ENCODE assay signal across 8 mouse cellular contexts in genomic region chr6:67266664-67267407, GRCm38 (mm10). TPM values are rescaled to one million over a fixed set of nuclear protein-coding genes. Genes with fewer than 3 reads are reported as not detected.
DNase-seq lines count a peak whose midpoint lies in the region; ATAC-seq lines count a peak whose summit lies in the region.

No protein-coding gene starts in this region.

- H3K9ac ChIP-seq in heart, embryonic 13.5 days = peak overlapping the region; percentile 100
- peak overlapping the region; percentile 99 for H3K9ac ChIP-seq in liver, embryonic 12.5 days
- peak overlapping the region; percentile 99 for H3K9ac ChIP-seq in stomach, embryonic 15.5 days

- no peaks in the 10 kb centered on the region; the same call in 1 of the 2 replicates for H3K4me1 ChIP-seq in brown adipose tissue, adult 24 weeks (ENCODE audit: control insufficient read depth, insufficient read depth, insufficient read length, low read length)
- peaks cover 33% of the 10 kb centered on the region for H3K4me1 ChIP-seq in heart, embryonic 13.5 days
- peaks cover 42% of the 10 kb centered on the region for H3K4me1 ChIP-seq in liver, embryonic 12.5 days
- no peaks in the 10 kb centered on the region; the same call in 1 of the 2 replicates for H3K4me1 ChIP-seq in stomach, embryonic 15.5 days

- peak; percentile 99 for ATAC-seq in heart, embryonic 13.5 days (ENCODE audit: extremely low read depth, insufficient number of reproducible peaks, low FRiP score, low TSS enrichment)
- peak; percentile 98 for ATAC-seq in liver, embryonic 12.5 days
- peak; percentile 100 for ATAC-seq in stomach, embryonic 15.5 days (ENCODE audit: insufficient read depth, low FRiP score, low read depth)

- peak overlapping the region; percentile 92 for H3K27ac ChIP-seq in brown adipose tissue, adult 24 weeks (replicated peaks; ENCODE audit: low read depth, low read length)
- H3K27ac ChIP-seq in heart, embryonic 13.5 days (replicated peaks) = peak overlapping the region; percentile 93
- peak overlapping the region; percentile 91 for H3K27ac ChIP-seq in liver, embryonic 12.5 days
- H3K27ac ChIP-seq in stomach, embryonic 15.5 days = peak overlapping the region; percentile 93

- H3K36me3 ChIP-seq in heart, embryonic 13.5 days = peaks cover 6% of the 10 kb centered on the region
- H3K36me3 ChIP-seq in liver, embryonic 12.5 days = peaks cover 15% of the 10 kb centered on the region
- H3K36me3 ChIP-seq in stomach, embryonic 15.5 days = no peaks in the 10 kb centered on the region

- no peaks in the 10 kb centered on the region for H3K27me3 ChIP-seq in heart, embryonic 13.5 days (replicated peaks)
- H3K27me3 ChIP-seq in liver, embryonic 12.5 days (replicated peaks) = no peaks in the 10 kb centered on the region
- H3K27me3 ChIP-seq in stomach, embryonic 15.5 days (replicated peaks) = no peaks in the 10 kb centered on the region

- peak; percentile 99 for DNase-seq in CD4-positive, CD25-positive, alpha-beta regulatory T cell, adult 2 months (ENCODE audit: low read depth, low spot score)
- DNase-seq in fat pad, adult 2 months (ENCODE audit: extremely low read depth, low read depth, low spot score) = peak; percentile 89
- DNase-seq in kidney, postnatal 10 days = peak; percentile 97
- DNase-seq in natural killer cell, adult 2 months (ENCODE audit: low spot score in 2 of 2) = peak; percentile 94 to 97

- peak overlapping the region; percentile 84 for H3K4me2 ChIP-seq in heart, embryonic 13.5 days
- peak overlapping the region; percentile 90 for H3K4me2 ChIP-seq in liver, embryonic 12.5 days
- peak overlapping the region; percentile 78 for H3K4me2 ChIP-seq in stomach, embryonic 15.5 days

- under 1% methylated on average over 68 of the region's 68 CpGs for WGBS in heart, embryonic 13.5 days
- WGBS in liver, embryonic 12.5 days (ENCODE audit: insufficient replicate concordance) = under 1% methylated on average over 68 of the region's 68 CpGs
- WGBS in stomach, embryonic 15.5 days = under 1% methylated on average over 68 of the region's 68 CpGs

- no peaks in the 10 kb centered on the region for H3K9me3 ChIP-seq in heart, embryonic 13.5 days
- no peaks in the 10 kb centered on the region for H3K9me3 ChIP-seq in liver, embryonic 12.5 days (replicated peaks)
- no peaks in the 10 kb centered on the region for H3K9me3 ChIP-seq in stomach, embryonic 15.5 days

- peak overlapping the region; percentile 93 for H3K4me3 ChIP-seq in brown adipose tissue, adult 24 weeks (ENCODE audit: insufficient read depth, low read depth, low read length)
- peak overlapping the region; percentile 100 for H3K4me3 ChIP-seq in heart, embryonic 13.5 days
- peak overlapping the region; percentile 96 for H3K4me3 ChIP-seq in liver, embryonic 12.5 days
- H3K4me3 ChIP-seq in stomach, embryonic 15.5 days (replicated peaks) = peak overlapping the region; percentile 99

RNA-seq across cellular contexts. Expression of gene Serbp1, which starts 28.9 kb away (rescaled TPM):
- 342 and 418 TPM in 2 replicates for polyA plus RNA-seq in brown adipose tissue, adult 24 weeks (2012; ENCODE audit: insufficient read depth, insufficient read length, missing spikeins)
- polyA plus RNA-seq in heart, embryonic 13.5 days (2015; fragmentation: Nextera tagmentation; extraction: Ambion mirVana) = 309 and 332 TPM in 2 replicates
- 513 and 532 TPM in 2 replicates for polyA plus RNA-seq in liver, embryonic 12.5 days (2016; fragmentation: Nextera tagmentation; extraction: Ambion mirVana)
- 408 and 422 TPM in 2 replicates for polyA plus RNA-seq in stomach, embryonic 15.5 days (2015; fragmentation: Nextera tagmentation; extraction: Ambion mirVana)

Comparison
In these comparisons a context has a peak if more than half of its experiments do, and no peak if none do; other contexts are left out.
1. Peak in every context shown above with its lines: DNase-seq, ATAC-seq, H3K4me3 ChIP-seq and H3K27ac ChIP-seq.